Mouse (Mus musculus) hindbrain, embryonic 12.5 days (tissue): ENCODE data around the gene Prps1. TPM values are rescaled to one million over a fixed set of nuclear protein-coding genes. Genes with fewer than 3 reads are reported as not detected.
A peak's percentile ranks its signal among the peaks of the same experiment; 100 is the strongest.

Experiments used
- ATAC-seq: fragments of 200-750 bp; cut with Nextera tagmentation; 2 replicates; pipeline ENCODE4 v1.8.0; 2017; ENCODE audit warnings: moderate TSS enrichment; ENCODE audit not compliant: low FRiP score
- H3K27ac ChIP-seq: fragments of 300-500 bp; sonication (generic); 2 replicates; pipeline ENCODE4 v1.5.1; 2016; ENCODE audit warnings: mild to moderate bottlenecking
- H3K27me3 ChIP-seq: fragments of 300-500 bp; sonication (generic); 2 replicates; pipeline ENCODE4 v1.6.1; 2016; ENCODE audit warnings: mild to moderate bottlenecking
- H3K36me3 ChIP-seq: fragments of 300-500 bp; sonication (generic); 2 replicates; pipeline ENCODE4 v1.6.1; 2016; ENCODE audit warnings: mild to moderate bottlenecking
- H3K4me1 ChIP-seq: fragments of 300-500 bp; sonication (generic); 2 replicates; pipeline ENCODE4 v1.6.1; 2016
- H3K4me2 ChIP-seq: fragments of 300-500 bp; sonication (generic); replicated peaks from 2 replicates; pipeline ENCODE4 v1.6.1; 2016; ENCODE audit warnings: mild to moderate bottlenecking
- H3K4me3 ChIP-seq: fragments of 300-500 bp; sonication (generic); 2 replicates; pipeline ENCODE4 v1.5.1; 2016; ENCODE audit warnings: mild to moderate bottlenecking
- H3K9ac ChIP-seq: fragments of 300-500 bp; sonication (generic); 2 replicates; pipeline ENCODE4 v1.6.1; 2016; ENCODE audit warnings: mild to moderate bottlenecking, moderate library complexity
- H3K9me3 ChIP-seq: fragments of 300-500 bp; sonication (generic); replicated peaks from 2 replicates; pipeline ENCODE4 v1.6.1; 2016; ENCODE audit warnings: mild to moderate bottlenecking
- WGBS: fragments of 180-500 bp; shearing (Covaris S2); methylation state at CpG from one replicate; pipeline ENCODE4 v1.1.7; 2016; 5-methylcytosine and 5-hydroxymethylcytosine counted together
- polyA plus RNA-seq: library from polyadenylated mRNA; unstranded; fragments of >200 nt; fragmentation: Nextera tagmentation; extraction: Ambion mirVana; gene quantifications from 2 replicates; pipeline ENCODE4 v1.2.1, GENCODE M21; 2016

Gene Prps1
- polyA plus RNA-seq = 56.1 and 56.9 TPM in 2 replicates

- H3K4me1 ChIP-seq = no peaks in the 10 kb centered on the region
- peaks cover 15% of the 10 kb centered on the region for H3K27me3 ChIP-seq
- peak within 1 kb of the TSS; percentile 49 for H3K4me3 ChIP-seq
- peak within 1 kb of the TSS; percentile 53 for H3K9ac ChIP-seq
- no peak within 1 kb of the TSS for H3K27ac ChIP-seq
- no peaks in the 10 kb centered on the region for H3K9me3 ChIP-seq
- 20% methylated on average over 26 of the region's 26 CpGs for WGBS
- H3K4me2 ChIP-seq = peak within 1 kb of the TSS; percentile 50
- peak; percentile 95 for ATAC-seq
- H3K36me3 ChIP-seq = no peaks in the 10 kb centered on the region
Observed at GRCm38 (mm10) chrX:140456279-140456731, at the start of gene Prps1. Gene Prps1, plus strand, starts transcription at chrX:140456613.

GRCm38 (mm10) chrX:140407593-140407992, 48.8 kb upstream of the Prps1 start:
- ATAC-seq = no peak
- peaks cover 17% of the 10 kb centered on the region; the same call in 1 of the 2 replicates for H3K27me3 ChIP-seq
- no peaks in the 10 kb centered on the region for H3K36me3 ChIP-seq
- no peak overlapping the region for H3K9ac ChIP-seq
- no peak overlapping the region for H3K27ac ChIP-seq
- no peaks in the 10 kb centered on the region for H3K4me1 ChIP-seq
- H3K4me2 ChIP-seq = no peak overlapping the region
- H3K4me3 ChIP-seq = no peak overlapping the region
- no peaks in the 10 kb centered on the region for H3K9me3 ChIP-seq
- 88% methylated on average over 5 of the region's 5 CpGs for WGBS

GRCm38 (mm10) chrX:140418467-140418866, 37.9 kb upstream of the Prps1 start:
- WGBS = 92% methylated on average over 4 of the region's 4 CpGs
- H3K9me3 ChIP-seq = no peaks in the 10 kb centered on the region
- no peak overlapping the region for H3K4me2 ChIP-seq
- H3K27ac ChIP-seq = no peak overlapping the region
- no peak for ATAC-seq
- H3K9ac ChIP-seq = no peak overlapping the region
- no peak overlapping the region for H3K4me3 ChIP-seq
- peaks cover 30% of the 10 kb centered on the region for H3K27me3 ChIP-seq
- H3K36me3 ChIP-seq = no peaks in the 10 kb centered on the region
- no peaks in the 10 kb centered on the region for H3K4me1 ChIP-seq

GRCm38 (mm10) chrX:140427124-140427523, 29.3 kb upstream of the Prps1 start:
- Histone ChIP-seq H3K4me3 (no peak overlapping the region), H3K9ac (no peak overlapping the region), H3K36me3 (no peaks in the 10 kb centered on the region), H3K27me3 (peaks cover 15% of the 10 kb centered on the region), H3K4me1 (no peaks in the 10 kb centered on the region), H3K4me2 (no peak overlapping the region), H3K9me3 (no peaks in the 10 kb centered on the region), H3K27ac (no peak overlapping the region)
- 74% methylated on average over 4 of the region's 4 CpGs for WGBS
- no peak for ATAC-seq

- no peak overlapping the region for H3K4me2 ChIP-seq
- 73% methylated on average over 8 of the region's 8 CpGs for WGBS
- H3K36me3 ChIP-seq = no peaks in the 10 kb centered on the region
- H3K9ac ChIP-seq = no peak overlapping the region
- no peak for ATAC-seq
- H3K27me3 ChIP-seq = peaks cover 24% of the 10 kb centered on the region
- H3K4me3 ChIP-seq = no peak overlapping the region
- no peak overlapping the region for H3K27ac ChIP-seq
- no peaks in the 10 kb centered on the region for H3K9me3 ChIP-seq
- H3K4me1 ChIP-seq = no peaks in the 10 kb centered on the region
Observed at GRCm38 (mm10) chrX:140428252-140428651, 28.2 kb upstream of the Prps1 start.

GRCm38 (mm10) chrX:140429985-140430384, 26.4 kb upstream of the Prps1 start:
- Histone ChIP-seq H3K4me1 (no peaks in the 10 kb centered on the region), H3K27ac (no peak overlapping the region), H3K9ac (no peak overlapping the region), H3K4me3 (no peak overlapping the region), H3K36me3 (no peaks in the 10 kb centered on the region), H3K9me3 (no peaks in the 10 kb centered on the region), H3K4me2 (no peak overlapping the region), H3K27me3 (peaks cover 35% of the 10 kb centered on the region)
- WGBS = 82% methylated on average over 5 of the region's 5 CpGs
- no peak for ATAC-seq

- Histone ChIP-seq H3K4me2 (no peak overlapping the region), H3K36me3 (no peaks in the 10 kb centered on the region), H3K9me3 (no peaks in the 10 kb centered on the region), H3K4me3 (no peak overlapping the region), H3K27ac (no peak overlapping the region), H3K27me3 (peaks cover 36% of the 10 kb centered on the region), H3K9ac (no peak overlapping the region), H3K4me1 (no peaks in the 10 kb centered on the region)
- 86% methylated on average over 12 of the region's 12 CpGs for WGBS
- ATAC-seq = no peak
Observed at GRCm38 (mm10) chrX:140430506-140430905, 25.9 kb upstream of the Prps1 start.

GRCm38 (mm10) chrX:140431981-140432380, 24.4 kb upstream of the Prps1 start:
- Histone ChIP-seq H3K4me2 (no peak overlapping the region), H3K4me1 (no peaks in the 10 kb centered on the region), H3K9me3 (no peaks in the 10 kb centered on the region), H3K9ac (no peak overlapping the region), H3K27ac (no peak overlapping the region), H3K27me3 (peaks cover 40% of the 10 kb centered on the region), H3K4me3 (no peak overlapping the region), H3K36me3 (no peaks in the 10 kb centered on the region)
- 82% methylated on average over 15 of the region's 15 CpGs for WGBS
- ATAC-seq = no peak

- no peaks in the 10 kb centered on the region for H3K4me1 ChIP-seq
- H3K9ac ChIP-seq = no peak overlapping the region
- no peak overlapping the region for H3K27ac ChIP-seq
- H3K4me2 ChIP-seq = no peak overlapping the region
- H3K9me3 ChIP-seq = no peaks in the 10 kb centered on the region
- WGBS = 93% methylated on average over 11 of the region's 11 CpGs
- no peak overlapping the region for H3K4me3 ChIP-seq
- ATAC-seq = no peak
- H3K27me3 ChIP-seq = peaks cover 40% of the 10 kb centered on the region
- no peaks in the 10 kb centered on the region for H3K36me3 ChIP-seq
Observed at GRCm38 (mm10) chrX:140432786-140433185, 23.6 kb upstream of the Prps1 start.

- Histone ChIP-seq H3K36me3 (no peaks in the 10 kb centered on the region), H3K4me1 (no peaks in the 10 kb centered on the region), H3K4me3 (no peak overlapping the region), H3K9ac (no peak overlapping the region), H3K27ac (no peak overlapping the region), H3K27me3 (peaks cover 32% of the 10 kb centered on the region), H3K4me2 (no peak overlapping the region), H3K9me3 (no peaks in the 10 kb centered on the region)
- no peak for ATAC-seq
Observed at GRCm38 (mm10) chrX:140437906-140438305, 18.5 kb upstream of the Prps1 start.

GRCm38 (mm10) chrX:140445551-140445950, 10.9 kb upstream of the Prps1 start:
- Histone ChIP-seq H3K27ac (no peak overlapping the region), H3K4me2 (no peak overlapping the region), H3K4me1 (no peaks in the 10 kb centered on the region), H3K27me3 (peaks cover 12% of the 10 kb centered on the region), H3K36me3 (no peaks in the 10 kb centered on the region), H3K9me3 (no peaks in the 10 kb centered on the region), H3K4me3 (no peak overlapping the region), H3K9ac (no peak overlapping the region)
- ATAC-seq = no peak
- WGBS = 73% methylated on average over 13 of the region's 13 CpGs

GRCm38 (mm10) chrX:140450071-140450470, 6.3 kb upstream of the Prps1 start:
- WGBS = 86% methylated on average over 3 of the region's 3 CpGs
- no peak overlapping the region for H3K4me3 ChIP-seq
- H3K27me3 ChIP-seq = peaks cover 14% of the 10 kb centered on the region
- no peaks in the 10 kb centered on the region for H3K36me3 ChIP-seq
- H3K4me1 ChIP-seq = no peaks in the 10 kb centered on the region
- ATAC-seq = no peak
- H3K9me3 ChIP-seq = no peaks in the 10 kb centered on the region
- no peak overlapping the region for H3K4me2 ChIP-seq
- no peak overlapping the region for H3K9ac ChIP-seq
- no peak overlapping the region for H3K27ac ChIP-seq

GRCm38 (mm10) chrX:140456751-140457491, 508 bp downstream of the Prps1 start:
- ATAC-seq = peak; percentile 59
- WGBS = 21% methylated on average over 39 of the region's 39 CpGs
- Histone ChIP-seq H3K9ac (peak overlapping the region; percentile 53), H3K36me3 (no peaks in the 10 kb centered on the region), H3K4me2 (peak overlapping the region; percentile 50), H3K4me3 (peak overlapping the region; percentile 49), H3K4me1 (no peaks in the 10 kb centered on the region), H3K27me3 (peaks cover 13% of the 10 kb centered on the region; the same call in 1 of the 2 replicates), H3K9me3 (no peaks in the 10 kb centered on the region), H3K27ac (no peak overlapping the region)
